Mouse (Mus musculus) stomach, embryonic 14.5 days (tissue): Measurements from ENCODE around the gene Hoxa11. TPM values are rescaled to one million over a fixed set of nuclear protein-coding genes. Genes with fewer than 3 reads are reported as not detected.

Experiments used
- ATAC-seq: fragments of 200-750 bp; cut with Nextera tagmentation; 2 replicates; pipeline ENCODE4 v1.8.0; 2017; ENCODE audit warnings: low read depth, moderate TSS enrichment; ENCODE audit not compliant: insufficient number of reproducible peaks, insufficient read depth, low FRiP score
- H3K27ac ChIP-seq: fragments of 300-500 bp; sonication (generic); 2 replicates; pipeline ENCODE4 v1.5.1; 2014; ENCODE audit warnings: mild to moderate bottlenecking, low read length, moderate library complexity, mixed read lengths
- H3K27me3 ChIP-seq: fragments of 300-500 bp; sonication (generic); 2 replicates; pipeline ENCODE4 v1.6.1; 2014; ENCODE audit warnings: low read length, control low read depth, mixed read lengths; ENCODE audit not compliant: control insufficient read depth, insufficient read depth
- H3K36me3 ChIP-seq: fragments of 300-500 bp; sonication (generic); 2 replicates; pipeline ENCODE4 v1.6.1; 2014; ENCODE audit warnings: mild to moderate bottlenecking, control low read depth, low read length, moderate library complexity, mixed read lengths; ENCODE audit not compliant: control insufficient read depth, insufficient read depth
- H3K4me1 ChIP-seq: fragments of 300-500 bp; sonication (generic); 2 replicates; pipeline ENCODE4 v1.6.1; 2014; ENCODE audit warnings: low read length, control low read depth, mixed read lengths; ENCODE audit not compliant: control insufficient read depth, insufficient read depth
- H3K4me2 ChIP-seq: fragments of 300-500 bp; sonication (generic); replicated peaks from 2 replicates; pipeline ENCODE4 v1.6.1; 2014; ENCODE audit warnings: low read depth, low read length, control low read depth
- H3K4me3 ChIP-seq: fragments of 300-500 bp; sonication (generic); 2 replicates; pipeline ENCODE4 v1.5.1; 2014; ENCODE audit warnings: low read depth, low read length, control low read depth
- H3K9ac ChIP-seq: fragments of 300-500 bp; sonication (generic); replicated peaks from 2 replicates; pipeline ENCODE4 v1.6.1; 2014; ENCODE audit warnings: low read depth, mild to moderate bottlenecking, control low read depth, low read length, moderate library complexity, mixed read lengths
- H3K9me3 ChIP-seq: fragments of 300-500 bp; sonication (generic); 2 replicates; pipeline ENCODE4 v1.6.1; 2016; ENCODE audit warnings: low read depth, low read length, control low read depth; ENCODE audit not compliant: control insufficient read depth
- WGBS: fragments of 180-500 bp; shearing (Covaris S2); extraction: QIAGEN DNeasy Blood & Tissue Kit; methylation state at CpG from one replicate; pipeline ENCODE4 v1.1.7; 2014; 5-methylcytosine and 5-hydroxymethylcytosine counted together
- polyA plus RNA-seq: library from polyadenylated mRNA; unstranded; fragments of >200 nt; fragmentation: Nextera tagmentation; extraction: Ambion mirVana; gene quantifications from 2 replicates; pipeline ENCODE4 v1.2.1, GENCODE M21; 2014

Gene Hoxa11
- polyA plus RNA-seq, 1 experiment from 2014 or later, result not detected

- Histone ChIP-seq H3K4me3 (no peak overlapping the region), H3K36me3 (no peaks in the 10 kb centered on the region), H3K9ac (no peak overlapping the region), H3K9me3 (no peaks in the 10 kb centered on the region), H3K4me1 (no peaks in the 10 kb centered on the region), H3K27ac (no peak overlapping the region), H3K27me3 (peaks cover 57% of the 10 kb centered on the region), H3K4me2 (no peak overlapping the region)
- ATAC-seq, result no peak
- WGBS, result 1% methylated on average over 6 of the region's 6 CpGs
Measured at GRCm38 (mm10) chr6:52276382-52276781, 30.8 kb upstream of the Hoxa11 start.

- 10% methylated on average over 8 of the region's 8 CpGs for WGBS
- peaks cover 63% of the 10 kb centered on the region for H3K27me3 ChIP-seq
Measured at GRCm38 (mm10) chr6:52275563-52276280, 30.1 kb upstream of the Hoxa11 start.

DNA sequence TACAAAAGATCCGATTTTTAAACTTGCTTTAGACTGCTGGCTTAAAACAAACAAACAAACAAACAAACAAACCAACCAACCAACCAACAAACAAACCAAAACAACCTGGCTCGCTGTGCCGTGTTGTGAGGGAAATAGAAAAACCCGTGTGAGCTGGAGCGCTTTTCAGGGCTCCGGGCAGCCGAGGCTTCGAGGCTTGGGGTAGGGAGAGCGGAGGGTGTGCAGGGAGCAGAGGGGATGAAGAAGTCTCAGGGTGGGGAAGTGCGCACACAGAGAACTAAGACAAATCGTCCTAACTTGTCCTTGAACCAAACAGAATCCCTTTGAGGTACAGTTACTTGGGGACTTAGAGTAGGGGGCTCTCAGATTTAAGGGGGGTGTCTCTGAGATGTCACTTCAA, 29.0 kb upstream of the Hoxa11 start:
- H3K9ac ChIP-seq, result no peak overlapping the region
- no peak overlapping the region for H3K27ac ChIP-seq
- no peak overlapping the region for H3K4me3 ChIP-seq
- no peak overlapping the region for H3K4me2 ChIP-seq
- no peaks in the 10 kb centered on the region for H3K9me3 ChIP-seq
- H3K27me3 ChIP-seq, result peaks cover 73% of the 10 kb centered on the region
- H3K4me1 ChIP-seq, result no peaks in the 10 kb centered on the region
- 3% methylated on average over 11 of the region's 11 CpGs for WGBS
- H3K36me3 ChIP-seq, result no peaks in the 10 kb centered on the region
- no peak for ATAC-seq

More at GRCm38 (mm10) chr6:52275563-52276280, 30.1 kb upstream of the Hoxa11 start:
- no peak overlapping the region for H3K4me2 ChIP-seq
- no peak for ATAC-seq
- H3K36me3 ChIP-seq, result no peaks in the 10 kb centered on the region
- no peak overlapping the region for H3K27ac ChIP-seq
- no peaks in the 10 kb centered on the region for H3K4me1 ChIP-seq
- no peak overlapping the region for H3K4me3 ChIP-seq
- no peak overlapping the region for H3K9ac ChIP-seq
- H3K9me3 ChIP-seq, result no peaks in the 10 kb centered on the region

- H3K27ac ChIP-seq, result no peak overlapping the region
- H3K9ac ChIP-seq, result no peak overlapping the region
- 2% methylated on average over 22 of the region's 22 CpGs for WGBS
- H3K4me1 ChIP-seq, result no peaks in the 10 kb centered on the region
- peaks cover 81% of the 10 kb centered on the region for H3K27me3 ChIP-seq
- no peak for ATAC-seq
- H3K9me3 ChIP-seq, result no peaks in the 10 kb centered on the region
- H3K36me3 ChIP-seq, result no peaks in the 10 kb centered on the region
- no peak overlapping the region for H3K4me2 ChIP-seq
- H3K4me3 ChIP-seq, result no peak overlapping the region
Measured at GRCm38 (mm10) chr6:52273656-52274280, 28.2 kb upstream of the Hoxa11 start.

DNA sequence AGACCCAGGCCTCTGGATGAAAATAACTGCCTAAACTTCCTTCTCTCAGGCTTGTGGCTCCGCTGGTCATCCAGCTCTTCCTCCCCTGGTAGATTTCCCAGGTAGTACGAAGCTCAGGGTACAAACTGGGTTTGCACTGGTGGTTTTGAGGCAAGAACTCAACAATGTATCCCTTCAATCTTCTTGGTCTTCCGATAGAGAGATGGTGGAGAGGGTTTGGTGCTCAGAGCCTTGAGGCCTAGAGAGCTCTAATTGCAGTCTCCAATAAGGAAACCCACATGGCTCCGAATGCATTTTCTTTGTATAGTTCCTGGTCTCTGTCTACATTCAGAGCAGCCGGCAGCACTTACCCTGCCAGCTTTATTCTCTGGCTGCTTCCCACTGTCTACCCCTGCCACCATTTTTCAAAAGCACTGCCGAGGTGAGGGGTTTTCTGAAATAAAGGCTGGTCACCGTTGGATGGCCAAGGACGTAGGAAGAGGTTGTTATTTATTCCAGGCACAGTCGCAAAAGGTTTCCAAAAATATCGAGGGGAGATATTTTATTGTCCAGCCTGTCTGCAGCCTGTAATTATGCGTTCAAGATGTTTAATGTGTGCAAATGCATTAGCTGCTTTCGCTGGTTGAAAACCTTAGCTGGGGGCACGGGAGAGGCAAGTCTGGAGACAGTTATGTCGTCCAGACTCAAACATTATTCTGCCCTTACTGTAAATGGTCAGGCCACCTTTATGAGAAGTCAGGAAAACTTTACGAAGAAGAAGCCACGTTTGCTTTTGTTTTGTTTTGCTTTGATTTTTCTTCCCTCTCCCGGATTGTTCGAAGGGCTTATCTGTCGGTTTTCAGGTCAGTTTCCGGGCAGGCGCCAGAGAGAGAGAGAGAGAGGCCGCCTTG, 27.4 kb upstream of the Hoxa11 start:
- 11% methylated on average over 22 of the region's 22 CpGs for WGBS
- Histone ChIP-seq H3K4me3 (no peak overlapping the region), H3K36me3 (no peaks in the 10 kb centered on the region), H3K27ac (no peak overlapping the region), H3K9ac (no peak overlapping the region), H3K4me2 (no peak overlapping the region), H3K4me1 (no peaks in the 10 kb centered on the region), H3K9me3 (no peaks in the 10 kb centered on the region), H3K27me3 (peaks cover 86% of the 10 kb centered on the region)
- no peak for ATAC-seq

DNA sequence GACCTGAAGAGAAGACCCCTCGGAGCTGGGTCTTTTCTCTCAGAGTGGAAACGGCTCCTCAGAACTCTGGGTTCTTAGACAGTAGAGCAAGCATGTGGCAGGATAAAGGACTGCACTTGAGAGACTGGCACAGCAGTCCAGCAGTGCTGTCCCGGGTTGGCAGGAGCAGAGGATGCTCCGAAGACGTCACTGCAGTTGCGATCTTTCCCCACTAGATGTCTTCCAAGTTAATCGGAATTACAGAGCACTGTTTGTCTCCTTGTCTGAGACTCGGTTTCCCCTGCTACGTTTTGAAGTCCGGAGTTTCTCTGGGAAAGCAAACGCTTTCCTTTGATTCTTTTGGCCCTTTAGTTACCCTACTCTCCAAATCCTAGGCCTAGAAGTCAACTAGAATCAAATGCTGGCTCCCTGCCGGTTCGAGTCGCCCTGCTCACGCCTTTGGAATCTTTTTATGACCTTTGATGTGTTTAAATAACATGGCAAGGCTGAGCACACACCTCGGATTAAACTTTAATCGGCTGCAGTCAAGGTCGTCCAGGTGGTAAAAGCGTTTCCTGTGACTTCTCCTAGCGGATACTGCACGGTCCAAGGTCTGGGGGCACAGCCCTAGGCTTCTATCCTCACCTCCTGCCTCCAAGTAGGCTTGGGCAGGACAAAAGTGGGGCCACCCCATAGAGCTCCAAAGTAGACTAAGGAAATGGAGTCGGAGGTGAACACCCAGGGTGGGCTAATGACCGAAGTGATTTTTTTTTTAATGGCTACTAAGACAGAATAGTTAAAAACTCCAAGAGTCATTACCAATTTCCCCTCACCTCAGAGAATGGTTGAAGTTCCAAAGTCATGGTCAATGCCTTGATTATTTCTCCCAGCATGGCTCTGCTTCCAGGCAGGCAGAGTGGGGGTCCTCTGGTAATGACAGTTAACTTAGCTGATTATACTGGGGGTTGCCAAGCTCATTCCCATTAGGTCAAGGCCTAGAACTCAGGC, 25.2 kb upstream of the Hoxa11 start:
- Histone ChIP-seq H3K36me3 (no peaks in the 10 kb centered on the region), H3K4me2 (no peak overlapping the region), H3K27me3 (peaks cover 84% of the 10 kb centered on the region), H3K27ac (no peak overlapping the region), H3K9ac (no peak overlapping the region), H3K4me1 (no peaks in the 10 kb centered on the region), H3K9me3 (no peaks in the 10 kb centered on the region), H3K4me3 (no peak overlapping the region)
- no peak for ATAC-seq
- WGBS, result 5% methylated on average over 23 of the region's 23 CpGs

DNA sequence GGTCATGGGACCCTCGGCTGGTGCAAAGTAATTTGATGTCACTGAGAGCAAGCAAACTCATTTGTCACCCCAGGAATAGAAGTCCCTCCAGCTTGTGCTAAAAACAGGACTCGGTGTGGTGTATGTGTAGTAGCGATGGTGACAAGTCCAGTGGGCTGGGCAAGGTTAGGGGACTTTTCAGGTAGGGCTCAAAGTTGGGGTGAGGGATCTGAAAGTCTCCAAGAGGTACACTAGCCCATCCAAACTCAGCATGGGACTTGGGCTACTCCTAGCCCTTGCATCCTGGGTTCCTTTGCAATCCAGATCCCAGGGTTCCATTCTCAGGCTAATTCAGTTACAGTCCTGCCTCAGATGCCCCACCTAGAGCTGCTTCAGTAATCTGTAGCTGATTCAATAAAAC, 23.1 kb upstream of the Hoxa11 start:
- WGBS, result 0% methylated on average over 3 of the region's 3 CpGs
- no peak overlapping the region for H3K9ac ChIP-seq
- ATAC-seq, result no peak
- no peaks in the 10 kb centered on the region for H3K9me3 ChIP-seq
- H3K27me3 ChIP-seq, result peaks cover 89% of the 10 kb centered on the region
- no peak overlapping the region for H3K4me2 ChIP-seq
- H3K36me3 ChIP-seq, result no peaks in the 10 kb centered on the region
- H3K27ac ChIP-seq, result no peak overlapping the region
- no peaks in the 10 kb centered on the region for H3K4me1 ChIP-seq
- H3K4me3 ChIP-seq, result no peak overlapping the region
